Comparison of ENCODE assay signal across 14 mouse cellular contexts in the genomic region with DNA sequence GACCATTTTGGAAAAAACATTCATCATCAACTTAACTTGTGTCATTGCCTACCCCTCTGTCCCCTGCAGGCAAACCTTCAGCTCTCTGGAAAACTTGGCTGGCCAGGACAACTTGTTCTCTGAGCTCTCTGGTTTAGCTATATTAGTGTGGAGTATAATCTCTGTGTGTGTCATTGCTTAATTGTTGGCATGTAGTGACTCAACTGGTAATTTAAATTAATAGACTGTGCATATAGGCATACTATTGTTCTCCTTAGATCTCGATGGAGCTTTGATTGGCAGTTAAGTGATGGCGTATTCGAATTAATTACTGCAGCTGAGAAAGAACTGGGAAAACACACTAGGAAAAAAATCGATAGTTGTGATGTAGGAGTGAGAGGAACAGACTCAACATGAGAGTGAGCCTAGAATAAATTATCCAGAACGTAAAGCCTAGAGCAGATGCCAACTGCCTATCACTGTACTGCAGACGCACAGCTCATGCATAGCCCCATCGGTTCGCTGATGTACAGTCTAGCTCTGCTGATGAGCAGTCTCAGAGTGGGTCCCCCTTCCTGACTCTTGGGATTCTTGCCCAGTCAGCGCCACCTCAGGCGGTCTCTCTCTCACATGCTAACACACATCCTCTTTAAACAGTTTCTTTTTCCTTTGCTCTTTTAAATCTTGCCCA. TPM values are rescaled to one million over a fixed set of nuclear protein-coding genes. Genes with fewer than 3 reads are reported as not detected.
DNase-seq lines count a peak whose midpoint lies in the region; ATAC-seq and TF ChIP-seq lines count a peak whose summit lies in the region.
"Had no signal": no experiment of that assay in that cellular context is flagged by ENCODE, and none has a peak within 500 bp of the region (broad histone marks: within the 10 kb centered on the region; RNA-seq: fewer than 3 reads in every experiment).

No protein-coding gene starts in this region.

- H3K4me2 ChIP-seq in kidney, embryonic 16.5 days (replicated peaks; ENCODE audit: low read depth, low read length), result no peak overlapping the region
- no peak overlapping the region for H3K4me2 ChIP-seq in hindbrain, embryonic 12.5 days (replicated peaks)
- H3K4me2 ChIP-seq in midbrain, postnatal 0 days (ENCODE audit: low read depth, low read length, poor library complexity, severe bottlenecking), result no peak overlapping the region
- H3K4me2 ChIP-seq: liver, embryonic 15.5 days had no signal

- peaks cover 30% of the 10 kb centered on the region for H3K4me1 ChIP-seq in kidney, embryonic 16.5 days (ENCODE audit: insufficient read depth, low read length)
- peaks cover 38% of the 10 kb centered on the region for H3K4me1 ChIP-seq in hindbrain, embryonic 12.5 days
- peaks cover 3% of the 10 kb centered on the region; the same call in 1 of the 2 replicates for H3K4me1 ChIP-seq in midbrain, postnatal 0 days (ENCODE audit: insufficient read depth, low read length)

- TF ChIP-seq CTCF in midbrain, postnatal 0 days (IDR thresholded peaks at IDR 0.05), result no peak

- ATAC-seq in kidney, embryonic 16.5 days (ENCODE audit: low FRiP score, low TSS enrichment), result peak; percentile 62; the same call in 1 of the 2 replicates
- ATAC-seq in common myeloid progenitor, adult 5-6 weeks (replicated peaks; ENCODE audit: low read depth, poor library complexity, severe bottlenecking), result peak; percentile 73
- peak; percentile 83 for ATAC-seq in hindbrain, embryonic 12.5 days (ENCODE audit: low FRiP score)
- peak; percentile 61; the same call in 1 of the 2 replicates for ATAC-seq in midbrain, postnatal 0 days (ENCODE audit: low FRiP score)
- ATAC-seq in inflammation-experienced regulatory T-cells, adult 6 months, result no peak
- ATAC-seq: CD4-positive, CD25-positive, alpha-beta regulatory T cell, adult 4 months had no signal

- H3K9ac ChIP-seq in kidney, embryonic 16.5 days (replicated peaks; ENCODE audit: low read length), result no peak overlapping the region
- no peak overlapping the region for H3K9ac ChIP-seq in hindbrain, embryonic 12.5 days
- H3K9ac ChIP-seq in midbrain, postnatal 0 days (replicated peaks; ENCODE audit: low read length, poor library complexity, severe bottlenecking), result no peak overlapping the region
- H3K9ac ChIP-seq: liver, embryonic 15.5 days had no signal

- H3K36me3 ChIP-seq in kidney, embryonic 16.5 days (ENCODE audit: insufficient read depth, low read length), result no peaks in the 10 kb centered on the region
- H3K36me3 ChIP-seq in hindbrain, embryonic 12.5 days, result no peaks in the 10 kb centered on the region
- no peaks in the 10 kb centered on the region for H3K36me3 ChIP-seq in midbrain, postnatal 0 days (ENCODE audit: insufficient read depth, low read length)
- H3K36me3 ChIP-seq: liver, embryonic 15.5 days had no signal

- H3K9me3 ChIP-seq in kidney, embryonic 16.5 days (ENCODE audit: low read length), result no peaks in the 10 kb centered on the region
- no peaks in the 10 kb centered on the region for H3K9me3 ChIP-seq in hindbrain, embryonic 12.5 days (replicated peaks)
- H3K9me3 ChIP-seq in midbrain, postnatal 0 days (ENCODE audit: low read length), result no peaks in the 10 kb centered on the region
- H3K9me3 ChIP-seq: liver, embryonic 15.5 days had no signal

- H3K27me3 ChIP-seq in kidney, embryonic 16.5 days (ENCODE audit: insufficient read depth, low read length), result no peaks in the 10 kb centered on the region
- H3K27me3 ChIP-seq in hindbrain, embryonic 12.5 days, result no peaks in the 10 kb centered on the region
- H3K27me3 ChIP-seq in midbrain, postnatal 0 days (ENCODE audit: insufficient read depth, low read length), result no peaks in the 10 kb centered on the region
- H3K27me3 ChIP-seq: liver, embryonic 15.5 days had no signal

- no peak overlapping the region for H3K4me3 ChIP-seq in kidney, embryonic 16.5 days (ENCODE audit: low read length)
- no peak overlapping the region for H3K4me3 ChIP-seq in hindbrain, embryonic 12.5 days
- H3K4me3 ChIP-seq in midbrain, postnatal 0 days (ENCODE audit: low read depth, low read length), result no peak overlapping the region
- H3K4me3 ChIP-seq: layer of hippocampus, adult 2 months; liver, embryonic 15.5 days had no signal

- no peak for DNase-seq in kidney, adult 18-20 months
- DNase-seq in midbrain, postnatal 0 days (ENCODE audit: low spot score), result no peak
- no peak for DNase-seq in layer of hippocampus, adult 8-10 months (ENCODE audit: low spot score in 2 of 2)
- DNase-seq in frontal cortex, postnatal 14 days (ENCODE audit: low spot score in 2 of 2), result no peak
- DNase-seq: heart, postnatal 14 days; right cerebral cortex, postnatal 25 days; thymus, adult 18-20 months had no signal

- WGBS in kidney, embryonic 16.5 days, result 71% methylated on average over 10 of the region's 10 CpGs
- 60% methylated on average over 10 of the region's 10 CpGs for WGBS in hindbrain, embryonic 12.5 days
- WGBS in midbrain, postnatal 0 days, result 43% methylated on average over 10 of the region's 10 CpGs

- no peak overlapping the region for H3K27ac ChIP-seq in kidney, embryonic 16.5 days (ENCODE audit: low read length)
- H3K27ac ChIP-seq in hindbrain, embryonic 12.5 days, result no peak overlapping the region
- no peak overlapping the region for H3K27ac ChIP-seq in midbrain, postnatal 0 days (ENCODE audit: low read depth, low read length)
- H3K27ac ChIP-seq: layer of hippocampus, adult 2 months; liver, embryonic 15.5 days had no signal

RNA-seq across cellular contexts. Expression of gene Lgr4, which starts 35.7 kb away (rescaled TPM):
- 23.9 and 25.6 TPM in 2 replicates for polyA plus RNA-seq in kidney, embryonic 16.5 days (2015; fragmentation: Nextera tagmentation; extraction: Ambion mirVana)
- total RNA-seq in common myeloid progenitor, adult 5-6 weeks (2017), result 0.92 and 1.9 TPM in 2 replicates
- 17.4 and 18.3 TPM in 2 replicates for polyA plus RNA-seq in hindbrain, embryonic 12.5 days (2016; fragmentation: Nextera tagmentation; extraction: Ambion mirVana)
- 33.4 and 36.4 TPM in 2 replicates for total RNA-seq in midbrain, postnatal 0 days (2014; rRNA removed)
- polyA plus RNA-seq in midbrain, postnatal 0 days (2015; fragmentation: Nextera tagmentation; extraction: Ambion mirVana), result 9.9 and 10.1 TPM in 2 replicates
- total RNA-seq in layer of hippocampus, adult 8-10 months (2022), result 10 to 100 TPM; 24.2 to 33.3 (median 29.2) TPM
- under 1 TPM; 0.15 to 0.28 (median 0.19) TPM for polyA plus RNA-seq in inflammation-experienced regulatory T-cells, adult 6 months (2017; shearing (Covaris generic))
